In genomic region chr12:8510317-8510988, GRCm38 (mm10) we compare ENCODE assay signal across 14 mouse cellular contexts. TPM values are rescaled to one million over a fixed set of nuclear protein-coding genes. Genes with fewer than 3 reads are reported as not detected.
DNase-seq lines count a peak whose midpoint lies in the region; ATAC-seq and TF ChIP-seq lines count a peak whose summit lies in the region.
"Had no signal": no experiment of that assay in that cellular context is flagged by ENCODE, and none has a peak within 500 bp of the region (broad histone marks: within the 10 kb centered on the region; RNA-seq: fewer than 3 reads in every experiment).

No protein-coding gene starts in this region.

- 47% methylated on average over 6 of the region's 6 CpGs for whole genome bisulfite sequencing in heart, embryonic 12.5 days
- 53% methylated on average over 6 of the region's 6 CpGs for WGBS in lung, postnatal 0 days
- 27% methylated on average over 6 of the region's 6 CpGs for WGBS in intestine, postnatal 0 days
- 42% methylated on average over 6 of the region's 6 CpGs for WGBS in stomach, postnatal 0 days
- 79% methylated on average over 6 of the region's 6 CpGs for WGBS in forebrain, postnatal 0 days

- H3K27me3 ChIP-seq in heart, embryonic 12.5 days (replicated peaks), result no peaks in the 10 kb centered on the region
- no peaks in the 10 kb centered on the region; the same call in 1 of the 2 replicates for H3K27me3 ChIP-seq in lung, postnatal 0 days (replicated peaks; ENCODE audit: insufficient read depth, low read length)
- no peaks in the 10 kb centered on the region for H3K27me3 ChIP-seq in intestine, postnatal 0 days (replicated peaks; ENCODE audit: control insufficient read depth, insufficient read depth, low read length)
- H3K27me3 ChIP-seq in stomach, postnatal 0 days (ENCODE audit: control insufficient read depth, insufficient read depth, low read length), result no peaks in the 10 kb centered on the region
- H3K27me3 ChIP-seq in forebrain, postnatal 0 days (ENCODE audit: insufficient read depth, low read length), result no peaks in the 10 kb centered on the region

- no peak for ATAC-seq in heart, embryonic 12.5 days (ENCODE audit: insufficient number of reproducible peaks, low FRiP score)
- ATAC-seq in lung, postnatal 0 days, result 0 out of 2 replicates have a peak, but pooled peaks have one; percentile 14
- peak; percentile 84 for ATAC-seq in intestine, postnatal 0 days
- peak; percentile 16; the same call in 1 of the 2 replicates for ATAC-seq in stomach, postnatal 0 days (ENCODE audit: low FRiP score, low TSS enrichment)
- no peak for ATAC-seq in forebrain, postnatal 0 days
- ATAC-seq: midbrain, embryonic 16.5 days had no signal

- peaks cover 16% of the 10 kb centered on the region for H3K4me1 ChIP-seq in heart, embryonic 12.5 days (replicated peaks)
- H3K4me1 ChIP-seq in lung, postnatal 0 days (ENCODE audit: insufficient read depth, low read depth, low read length), result peaks cover 7% of the 10 kb centered on the region; the same call in 1 of the 2 replicates
- no peaks in the 10 kb centered on the region for H3K4me1 ChIP-seq in intestine, postnatal 0 days (replicated peaks; ENCODE audit: control insufficient read depth, insufficient read depth, low read length)
- H3K4me1 ChIP-seq in stomach, postnatal 0 days (replicated peaks; ENCODE audit: control insufficient read depth, insufficient read depth), result no peaks in the 10 kb centered on the region
- no peaks in the 10 kb centered on the region for H3K4me1 ChIP-seq in forebrain, postnatal 0 days (ENCODE audit: insufficient read depth)

- intact Hi-C loops in heart, postnatal 25 days (cut with DNase I), result loop anchor here (5.0 kb wide), 1 partner anchor 37 kb away; no protein-coding TSS in a partner anchor

- no peak for TF ChIP-seq EP300 in lung, postnatal 0 days (IDR thresholded peaks at IDR 0.05)
- TF ChIP-seq EP300 in stomach, postnatal 0 days (optimal IDR thresholded peaks at IDR 0.05), result no peak

- H3K27ac ChIP-seq in heart, embryonic 12.5 days (ENCODE audit: poor library complexity, severe bottlenecking), result peak overlapping the region; percentile 78
- H3K27ac ChIP-seq in lung, postnatal 0 days (ENCODE audit: low read length), result no peak overlapping the region; the same call in 1 of the 2 replicates
- peak overlapping the region; percentile 72 for H3K27ac ChIP-seq in intestine, postnatal 0 days (ENCODE audit: low read depth, low read length)
- H3K27ac ChIP-seq in stomach, postnatal 0 days (replicated peaks), result peak overlapping the region; percentile 30
- no peak overlapping the region for H3K27ac ChIP-seq in forebrain, postnatal 0 days (ENCODE audit: low read depth, low read length)
- H3K27ac ChIP-seq: hindbrain, embryonic 14.5 days had no signal

- no peak overlapping the region for H3K9ac ChIP-seq in heart, embryonic 12.5 days
- no peak overlapping the region for H3K9ac ChIP-seq in lung, postnatal 0 days (replicated peaks; ENCODE audit: low read depth)
- 0 out of 2 replicates have a peak overlapping the region, but pooled peaks have one; percentile 11 for H3K9ac ChIP-seq in intestine, postnatal 0 days (ENCODE audit: low read depth, low read length)
- no peak overlapping the region for H3K9ac ChIP-seq in stomach, postnatal 0 days (ENCODE audit: low read length)
- H3K9ac ChIP-seq in forebrain, postnatal 0 days, result no peak overlapping the region
- H3K9ac ChIP-seq: hindbrain, embryonic 14.5 days had no signal

- H3K36me3 ChIP-seq in heart, embryonic 12.5 days, result no peaks in the 10 kb centered on the region
- no peaks in the 10 kb centered on the region for H3K36me3 ChIP-seq in lung, postnatal 0 days (ENCODE audit: insufficient read depth, low read length)
- H3K36me3 ChIP-seq in intestine, postnatal 0 days (ENCODE audit: control insufficient read depth, insufficient read depth), result no peaks in the 10 kb centered on the region
- no peaks in the 10 kb centered on the region for H3K36me3 ChIP-seq in stomach, postnatal 0 days (ENCODE audit: control insufficient read depth, insufficient read depth, low read length)
- H3K36me3 ChIP-seq in forebrain, postnatal 0 days (ENCODE audit: insufficient read depth), result no peaks in the 10 kb centered on the region
- H3K36me3 ChIP-seq: G1E had no signal

- H3K4me3 ChIP-seq in heart, embryonic 12.5 days, result no peak overlapping the region
- no peak overlapping the region for H3K4me3 ChIP-seq in lung, postnatal 0 days (ENCODE audit: low read depth, low read length)
- no peak overlapping the region for H3K4me3 ChIP-seq in intestine, postnatal 0 days (ENCODE audit: low read depth, low read length)
- no peak overlapping the region for H3K4me3 ChIP-seq in stomach, postnatal 0 days (ENCODE audit: low read depth, low read length)
- no peak overlapping the region for H3K4me3 ChIP-seq in forebrain, postnatal 0 days (ENCODE audit: low read depth, low read length)

- H3K9me3 ChIP-seq in heart, embryonic 12.5 days (replicated peaks), result no peaks in the 10 kb centered on the region
- H3K9me3 ChIP-seq in lung, postnatal 0 days (ENCODE audit: low read length), result no peaks in the 10 kb centered on the region
- no peaks in the 10 kb centered on the region for H3K9me3 ChIP-seq in intestine, postnatal 0 days (ENCODE audit: control insufficient read depth)
- no peaks in the 10 kb centered on the region for H3K9me3 ChIP-seq in stomach, postnatal 0 days (ENCODE audit: control insufficient read depth, low read length)
- H3K9me3 ChIP-seq in forebrain, postnatal 0 days (ENCODE audit: low read length), result no peaks in the 10 kb centered on the region
- H3K9me3 ChIP-seq: G1E had no signal

- no peak overlapping the region for H3K4me2 ChIP-seq in heart, embryonic 12.5 days
- no peak overlapping the region for H3K4me2 ChIP-seq in lung, postnatal 0 days (replicated peaks; ENCODE audit: low read depth, low read length)
- H3K4me2 ChIP-seq in intestine, postnatal 0 days (replicated peaks; ENCODE audit: low read depth), result peak overlapping the region; percentile 56
- no peak overlapping the region for H3K4me2 ChIP-seq in stomach, postnatal 0 days (replicated peaks; ENCODE audit: low read depth)
- no peak overlapping the region for H3K4me2 ChIP-seq in forebrain, postnatal 0 days (ENCODE audit: low read depth)
- H3K4me2 ChIP-seq: hindbrain, embryonic 14.5 days had no signal

- TF ChIP-seq CTCF in lung, postnatal 0 days (IDR thresholded peaks at IDR 0.05), result no peak
- no peak for TF ChIP-seq CTCF in intestine, postnatal 0 days (IDR thresholded peaks at IDR 0.05; ENCODE audit: low read depth)
- no peak for TF ChIP-seq CTCF in stomach, postnatal 0 days (IDR thresholded peaks at IDR 0.05; ENCODE audit: low read depth)
- TF ChIP-seq CTCF in forebrain, postnatal 0 days (IDR thresholded peaks at IDR 0.05; ENCODE audit: low read depth), result no peak

- no peak for DNase-seq in heart, postnatal 25 days (ENCODE audit: low spot score)
- peak; percentile 61 for DNase-seq in lung, postnatal 0 days (ENCODE audit: low spot score)
- DNase-seq in lung, postnatal 14 days, result no peak
- DNase-seq in stomach, postnatal 0 days (ENCODE audit: low spot score), result no peak
- no peak for DNase-seq in forebrain, postnatal 0 days
- no peak for DNase-seq in adrenal gland, adult 18-20 months (ENCODE audit: low spot score in 2 of 2)
- DNase-seq: cerebellum, adult 9-11 months; gastrocnemius, postnatal 10 days; right cerebral cortex, postnatal 14 days had no signal

RNA-seq across cellular contexts. Expression of gene Rhob, which starts 10.6 kb away (rescaled TPM):
- 52.9 and 55.1 TPM in 2 replicates for polyA plus RNA-seq in heart, embryonic 12.5 days (2016; fragmentation: Nextera tagmentation; extraction: Ambion mirVana)
- 100 to 1,000 TPM; 149 to 156 TPM for total RNA-seq in heart, postnatal 25 days (2021)
- polyA plus RNA-seq in lung, postnatal 0 days (2015; fragmentation: Nextera tagmentation; extraction: Ambion mirVana), result 77.6 and 77.9 TPM in 2 replicates
- 28.8 and 29.7 TPM in 2 replicates for polyA plus RNA-seq in intestine, postnatal 0 days (2015; fragmentation: Nextera tagmentation; extraction: Ambion mirVana)
- 32.9 and 39.5 TPM in 2 replicates for polyA plus RNA-seq in stomach, postnatal 0 days (2015; fragmentation: Nextera tagmentation; extraction: Ambion mirVana)
- total RNA-seq in forebrain, postnatal 0 days (2014; rRNA removed), result 278 and 289 TPM in 2 replicates
- 69.9 and 78.9 TPM in 2 replicates for polyA plus RNA-seq in forebrain, postnatal 0 days (2015; fragmentation: Nextera tagmentation; extraction: Ambion mirVana)
- total RNA-seq in adrenal gland, adult 18-20 months (2021), result 100 to 1,000 TPM; 186 to 189 TPM

Comparison
In these comparisons a context has a peak if more than half of its experiments do, and no peak if none do; other contexts are left out.
1. ATAC-seq: peak in lung, postnatal 0 days (single experiment), intestine, postnatal 0 days (single experiment) and stomach, postnatal 0 days (single experiment); none in heart, embryonic 12.5 days (single experiment) and forebrain, postnatal 0 days (single experiment).
2. H3K27ac ChIP-seq: peak in heart, embryonic 12.5 days (single experiment), intestine, postnatal 0 days (single experiment) and stomach, postnatal 0 days (single experiment); none in lung, postnatal 0 days (single experiment) and forebrain, postnatal 0 days (single experiment).